Comparison of ENCODE assay signal across 8 mouse cellular contexts in the genomic region with DNA sequence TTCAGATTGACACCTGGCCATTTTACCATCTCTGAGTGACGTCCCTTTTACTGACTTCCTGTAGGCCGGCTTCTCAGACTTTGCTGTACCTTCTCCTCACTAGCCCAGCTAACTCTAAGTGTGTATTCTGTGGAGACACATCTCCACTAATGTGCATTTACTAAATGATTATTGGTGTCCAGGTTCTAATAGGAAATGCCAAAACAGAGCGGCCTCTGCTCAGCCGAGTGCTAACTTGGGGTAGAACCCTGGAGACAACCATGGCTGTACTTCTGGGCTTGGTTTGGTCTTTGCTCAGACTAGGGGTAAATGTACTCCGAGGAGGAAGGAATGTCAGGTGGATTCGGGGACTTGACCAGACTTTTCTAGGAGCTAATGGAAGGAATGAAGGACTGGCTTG. TPM values are rescaled to one million over a fixed set of nuclear protein-coding genes. Genes with fewer than 3 reads are reported as not detected.
A peak's percentile ranks its signal among the peaks of the same experiment; 100 is the strongest.
DNase-seq lines count a peak whose midpoint lies in the region; ATAC-seq lines count a peak whose summit lies in the region.

No protein-coding gene starts in this region.

- ATAC-seq in kidney, embryonic 15.5 days (replicated peaks; ENCODE audit: low FRiP score), result peak; percentile 34; the same call in 1 of the 2 replicates
- peak; percentile 37; the same call in 1 of the 2 replicates for ATAC-seq in embryonic facial prominence, embryonic 12.5 days (ENCODE audit: insufficient number of reproducible peaks, insufficient read depth, low FRiP score, low TSS enrichment)
- no peak; the same call in 1 of the 2 replicates for ATAC-seq in intestine, embryonic 15.5 days
- peak; percentile 24; the same call in 1 of the 2 replicates for ATAC-seq in monocyte, adult 5-6 weeks (replicated peaks; ENCODE audit: insufficient number of reproducible peaks, low FRiP score, low TSS enrichment, poor library complexity, severe bottlenecking)
- no peak for ATAC-seq in CD4-positive, CD25-positive, alpha-beta regulatory T cell, adult 4 months

- no peaks in the 10 kb centered on the region for H3K9me3 ChIP-seq in kidney, embryonic 15.5 days (replicated peaks)
- H3K9me3 ChIP-seq in embryonic facial prominence, embryonic 12.5 days, result no peaks in the 10 kb centered on the region
- H3K9me3 ChIP-seq in intestine, embryonic 15.5 days, result no peaks in the 10 kb centered on the region

- peak overlapping the region; percentile 19; the same call in 1 of the 2 replicates for H3K9ac ChIP-seq in kidney, embryonic 15.5 days
- H3K9ac ChIP-seq in embryonic facial prominence, embryonic 12.5 days, result 0 out of 2 replicates have a peak overlapping the region, but pooled peaks have one; percentile 37
- no peak overlapping the region for H3K9ac ChIP-seq in intestine, embryonic 15.5 days

- peak overlapping the region; percentile 76 for H3K27ac ChIP-seq in kidney, embryonic 15.5 days
- 0 out of 2 replicates have a peak overlapping the region, but pooled peaks have one; percentile 37 for H3K27ac ChIP-seq in embryonic facial prominence, embryonic 12.5 days
- H3K27ac ChIP-seq in intestine, embryonic 15.5 days, result peak overlapping the region; percentile 59; the same call in 1 of the 2 replicates

- H3K4me3 ChIP-seq in kidney, embryonic 15.5 days (replicated peaks), result peak overlapping the region; percentile 65
- peak overlapping the region; percentile 82 for H3K4me3 ChIP-seq in embryonic facial prominence, embryonic 12.5 days
- H3K4me3 ChIP-seq in intestine, embryonic 15.5 days (replicated peaks), result peak overlapping the region; percentile 87

- H3K4me1 ChIP-seq in kidney, embryonic 15.5 days, result peaks cover 18% of the 10 kb centered on the region
- H3K4me1 ChIP-seq in embryonic facial prominence, embryonic 12.5 days, result peaks cover 5% of the 10 kb centered on the region; the same call in 1 of the 2 replicates
- peaks cover 12% of the 10 kb centered on the region for H3K4me1 ChIP-seq in intestine, embryonic 15.5 days (replicated peaks)

- H3K36me3 ChIP-seq in kidney, embryonic 15.5 days, result no peaks in the 10 kb centered on the region
- no peaks in the 10 kb centered on the region for H3K36me3 ChIP-seq in embryonic facial prominence, embryonic 12.5 days
- H3K36me3 ChIP-seq in intestine, embryonic 15.5 days, result no peaks in the 10 kb centered on the region

- no peak for DNase-seq in kidney, adult 8-10 months
- DNase-seq in left cerebral cortex, adult 11 months (ENCODE audit: low spot score), result no peak
- DNase-seq in ovary, postnatal 36 days (ENCODE audit: low spot score), result no peak

- peak overlapping the region; percentile 90 for H3K4me2 ChIP-seq in kidney, embryonic 15.5 days
- H3K4me2 ChIP-seq in embryonic facial prominence, embryonic 12.5 days (replicated peaks), result peak overlapping the region; percentile 83
- peak overlapping the region; percentile 93 for H3K4me2 ChIP-seq in intestine, embryonic 15.5 days (replicated peaks)

- WGBS in kidney, embryonic 15.5 days, result 91% methylated on average over 6 of the region's 6 CpGs
- 88% methylated on average over 6 of the region's 6 CpGs for WGBS in embryonic facial prominence, embryonic 12.5 days
- 89% methylated on average over 6 of the region's 6 CpGs for WGBS in intestine, embryonic 15.5 days

- H3K27me3 ChIP-seq in kidney, embryonic 15.5 days, result no peaks in the 10 kb centered on the region
- no peaks in the 10 kb centered on the region for H3K27me3 ChIP-seq in embryonic facial prominence, embryonic 12.5 days
- no peaks in the 10 kb centered on the region for H3K27me3 ChIP-seq in intestine, embryonic 15.5 days (replicated peaks)

RNA-seq across cellular contexts. Expression of gene Inpp5f, which starts 0.6 kb away (rescaled TPM):
- polyA plus RNA-seq in kidney, embryonic 15.5 days (2015; fragmentation: Nextera tagmentation; extraction: Ambion mirVana), result 24.3 and 25.6 TPM in 2 replicates
- polyA plus RNA-seq in embryonic facial prominence, embryonic 12.5 days (2016; fragmentation: Nextera tagmentation; extraction: Ambion mirVana), result 29.9 and 31.9 TPM in 2 replicates
- 17.3 and 17.9 TPM in 2 replicates for polyA plus RNA-seq in intestine, embryonic 15.5 days (2015; fragmentation: Nextera tagmentation; extraction: Ambion mirVana)
- 69.6 to 105 TPM (median 77.1 TPM) in 3 replicates for total RNA-seq in monocyte, adult 5-6 weeks (2017)
- polyA plus RNA-seq in CD4-positive, CD25-positive, alpha-beta regulatory T cell, adult 4 months (2017; shearing (Covaris generic)), result 10 to 100 TPM; 77.6 to 98.5 TPM

Comparison
In these comparisons a context has a peak if more than half of its experiments do, and no peak if none do; other contexts are left out.
1. ATAC-seq: peak in kidney, embryonic 15.5 days (single experiment), embryonic facial prominence, embryonic 12.5 days (single experiment) and monocyte, adult 5-6 weeks (single experiment); none in intestine, embryonic 15.5 days (single experiment) and CD4-positive, CD25-positive, alpha-beta regulatory T cell, adult 4 months (single experiment).
2. Peak in every context shown above with its lines, with median percentiles within 50 percentile points of each other: H3K27ac ChIP-seq, H3K4me2 ChIP-seq and H3K4me3 ChIP-seq.